Mouse (Mus musculus) spleen, adult 2 months (tissue): ENCODE results near the gene Ak1.

Source experiments
- CTCF ChIP-seq: fragments of 200-500 bp; IDR thresholded peaks from 2 replicates; pipeline ENCODE4 v1.5.1; 2011; ENCODE audit warnings: mild to moderate bottlenecking, inconsistent platforms; ENCODE audit not compliant: insufficient read depth, insufficient read length, insufficient replicate concordance; ENCODE audit errors: extremely low read depth
- POLR2A ChIP-seq: fragments of 200-500 bp; IDR thresholded peaks from 2 replicates; pipeline ENCODE4 v1.6.1; 2011; ENCODE audit warnings: low read depth, low read length, inconsistent platforms

DNA sequence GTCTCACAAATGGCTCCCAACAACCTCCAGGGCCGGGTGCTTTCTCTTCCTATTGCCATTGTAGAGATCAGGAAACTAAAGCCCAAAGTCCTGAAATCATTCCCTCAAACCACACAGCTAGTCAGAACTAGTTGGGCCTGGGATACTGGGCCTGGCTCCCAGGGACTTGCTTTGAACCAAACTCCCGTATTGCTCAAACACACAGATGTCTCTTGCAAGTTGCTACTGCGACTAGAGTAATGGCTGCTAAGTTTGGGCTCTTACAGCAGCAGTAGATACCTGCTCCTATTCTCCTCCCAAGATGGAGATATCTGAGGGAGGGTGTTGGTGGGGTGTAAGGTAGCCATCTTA lies 33.8 kb downstream of the Ak1 start:
- no peak for TF ChIP-seq CTCF
- no peak for TF ChIP-seq POLR2A
